Mouse (Mus musculus): ENCODE measurements at regions not wholly inside any gene's neighbourhood (a gene's known extent, or its start where the extent isn't known, plus 50 kb on each side); places are given as distances from the start of the nearest gene placed in this dataset.

DNA sequence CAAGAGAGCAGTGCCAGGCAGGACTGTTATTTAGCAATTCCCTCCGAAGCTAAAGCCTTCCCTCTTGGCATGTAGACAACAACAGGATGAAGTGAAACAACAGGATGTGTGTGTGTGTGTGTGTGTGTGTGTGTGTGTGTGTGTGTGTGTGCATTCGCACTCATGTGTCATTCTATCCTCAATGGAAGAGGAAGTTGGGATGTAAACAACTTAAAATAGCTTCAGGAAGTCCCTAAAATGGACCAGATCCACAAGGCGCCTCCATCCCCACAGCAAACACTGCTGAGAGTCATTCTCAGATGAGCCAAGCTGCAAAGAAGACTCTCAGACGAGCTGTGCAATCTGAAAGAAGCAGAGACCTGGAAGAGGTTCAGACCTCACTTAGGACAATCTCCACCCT is 114.4 kb upstream of the Dock1 start:
- no peak for TF ChIP-seq POLR2A (IDR thresholded peaks at IDR 0.05; ENCODE audit: control insufficient read depth, low read depth, low read length)
- no peak for TF ChIP-seq CTCF (IDR thresholded peaks at IDR 0.05; ENCODE audit: control insufficient read depth, insufficient read depth, insufficient replicate concordance, low read depth, low read length)
- H3K4me1 ChIP-seq (ENCODE audit: control insufficient read depth, insufficient read depth, low read length): no peaks in the 10 kb centered on the region
- H3K27ac ChIP-seq (ENCODE audit: control insufficient read depth, insufficient read depth, low read depth, low read length): no peak overlapping the region
- no peak overlapping the region for H3K4me3 ChIP-seq (ENCODE audit: control insufficient read depth, low read depth, low read length)
- no peaks in the 10 kb centered on the region for H3K27me3 ChIP-seq (ENCODE audit: control insufficient read depth, insufficient read depth, low read length)
- H3K36me3 ChIP-seq (ENCODE audit: control insufficient read depth, insufficient read depth, low read length): no peaks in the 10 kb centered on the region

DNA sequence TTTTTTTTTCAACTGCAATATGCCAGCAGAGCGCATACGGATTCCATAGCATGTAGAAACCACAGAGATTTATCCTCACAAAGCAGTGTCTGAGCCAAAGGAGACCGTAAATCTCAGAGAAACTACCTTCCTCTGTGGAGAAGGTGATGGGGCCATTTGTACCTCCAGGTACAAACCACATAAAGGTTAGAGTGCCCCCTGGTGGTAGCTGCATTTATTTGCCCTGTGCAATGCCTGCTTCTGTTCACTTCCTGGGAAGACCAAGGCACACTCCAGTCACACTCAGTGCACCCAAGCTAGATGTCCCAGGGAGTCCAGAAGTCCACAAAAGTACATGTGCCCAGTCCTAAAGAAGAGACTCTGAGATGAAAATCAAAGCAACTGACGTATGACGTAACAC is 104.1 kb upstream of the Dock1 start:
- H3K36me3 ChIP-seq (ENCODE audit: control insufficient read depth, insufficient read depth, low read length): no peaks in the 10 kb centered on the region
- TF ChIP-seq CTCF (IDR thresholded peaks at IDR 0.05; ENCODE audit: control insufficient read depth, insufficient read depth, insufficient replicate concordance, low read depth, low read length) (no peak; the same call in 1 of the 2 replicates), POLR2A (IDR thresholded peaks at IDR 0.05; ENCODE audit: control insufficient read depth, low read depth, low read length) (no peak)
- no peak overlapping the region for H3K27ac ChIP-seq (ENCODE audit: control insufficient read depth, insufficient read depth, low read depth, low read length)
- H3K27me3 ChIP-seq (ENCODE audit: control insufficient read depth, insufficient read depth, low read length): no peaks in the 10 kb centered on the region
- H3K4me3 ChIP-seq (ENCODE audit: control insufficient read depth, low read depth, low read length): no peak overlapping the region
- H3K4me1 ChIP-seq (ENCODE audit: control insufficient read depth, insufficient read depth, low read length): no peaks in the 10 kb centered on the region

GRCm38 (mm10) chr7:134569247-134569646 is 101.2 kb upstream of the Dock1 start:
- no peak overlapping the region for H3K27ac ChIP-seq (ENCODE audit: control insufficient read depth, insufficient read depth, low read depth, low read length)
- H3K4me3 ChIP-seq (ENCODE audit: control insufficient read depth, low read depth, low read length): no peak overlapping the region
- H3K27me3 ChIP-seq (ENCODE audit: control insufficient read depth, insufficient read depth, low read length): no peaks in the 10 kb centered on the region
- no peak for TF ChIP-seq CTCF (IDR thresholded peaks at IDR 0.05; ENCODE audit: control insufficient read depth, insufficient read depth, insufficient replicate concordance, low read depth, low read length)
- no peak for TF ChIP-seq POLR2A (IDR thresholded peaks at IDR 0.05; ENCODE audit: control insufficient read depth, low read depth, low read length)
- H3K4me1 ChIP-seq (ENCODE audit: control insufficient read depth, insufficient read depth, low read length): no peaks in the 10 kb centered on the region
- H3K36me3 ChIP-seq (ENCODE audit: control insufficient read depth, insufficient read depth, low read length): no peaks in the 10 kb centered on the region

DNA sequence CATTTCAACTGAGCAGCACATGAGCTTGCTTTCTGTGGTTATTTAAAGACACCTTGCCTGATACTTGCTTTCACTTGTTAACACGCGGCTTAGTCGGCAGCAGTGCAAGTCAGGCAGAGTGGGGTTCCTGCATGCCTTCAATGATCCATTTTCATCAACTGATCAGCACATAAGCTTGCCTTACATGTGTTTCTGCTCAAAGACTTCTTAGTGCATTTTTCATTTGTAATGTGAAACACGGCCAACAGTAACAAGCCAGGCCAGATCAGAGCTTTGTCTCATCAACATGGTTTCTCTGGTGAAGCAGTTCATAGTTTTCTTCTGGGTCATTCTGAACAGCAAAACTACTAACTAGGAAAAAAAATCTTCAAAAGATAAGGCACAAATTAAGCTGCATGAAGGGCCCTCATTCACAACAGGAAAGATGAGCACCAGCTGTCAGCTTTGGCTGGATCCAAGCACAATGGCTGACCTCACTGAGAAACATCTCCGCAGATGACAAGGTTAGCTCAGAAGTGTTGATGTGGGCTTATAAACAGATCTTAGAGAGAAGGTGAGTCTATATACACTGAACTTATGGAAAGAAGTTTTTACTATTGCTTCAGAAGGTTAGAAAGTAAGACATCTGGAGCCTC is 100.2 kb upstream of the Dock1 start:
- H3K27me3 ChIP-seq (ENCODE audit: control insufficient read depth, insufficient read depth, low read length): no peaks in the 10 kb centered on the region
- H3K36me3 ChIP-seq (ENCODE audit: control insufficient read depth, insufficient read depth, low read length): no peaks in the 10 kb centered on the region
- no peak overlapping the region for H3K27ac ChIP-seq (ENCODE audit: control insufficient read depth, insufficient read depth, low read depth, low read length)
- H3K4me1 ChIP-seq (ENCODE audit: control insufficient read depth, insufficient read depth, low read length): no peaks in the 10 kb centered on the region
- H3K4me3 ChIP-seq (ENCODE audit: control insufficient read depth, low read depth, low read length): no peak overlapping the region
- TF ChIP-seq POLR2A (IDR thresholded peaks at IDR 0.05; ENCODE audit: control insufficient read depth, low read depth, low read length) (no peak), CTCF (IDR thresholded peaks at IDR 0.05; ENCODE audit: control insufficient read depth, insufficient read depth, insufficient replicate concordance, low read depth, low read length) (no peak)

DNA sequence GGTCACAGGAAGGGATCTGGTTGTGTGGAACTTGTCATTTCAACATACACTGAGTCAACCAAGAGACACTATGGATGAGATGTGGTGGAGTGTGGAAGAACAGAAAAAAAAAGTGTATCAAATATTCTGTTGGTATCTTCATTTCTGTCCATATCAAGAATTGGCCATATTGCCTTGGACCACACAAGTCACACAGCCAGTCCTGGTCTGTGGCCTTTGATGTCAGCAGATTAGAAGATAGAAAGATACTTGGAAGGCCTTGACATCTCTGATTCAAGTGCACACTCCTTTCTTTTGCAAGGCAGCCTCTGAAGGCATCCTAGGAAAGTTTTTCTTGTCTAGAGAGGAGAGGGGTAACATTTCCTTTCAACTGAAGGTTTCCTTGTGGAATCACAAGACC is 88.7 kb upstream of the Dock1 start:
- Histone ChIP-seq H3K27ac (ENCODE audit: control insufficient read depth, insufficient read depth, low read depth, low read length) (no peak overlapping the region), H3K4me3 (ENCODE audit: control insufficient read depth, low read depth, low read length) (no peak overlapping the region), H3K4me1 (ENCODE audit: control insufficient read depth, insufficient read depth, low read length) (no peaks in the 10 kb centered on the region), H3K27me3 (ENCODE audit: control insufficient read depth, insufficient read depth, low read length) (no peaks in the 10 kb centered on the region), H3K36me3 (ENCODE audit: control insufficient read depth, insufficient read depth, low read length) (no peaks in the 10 kb centered on the region)
- no peak for TF ChIP-seq CTCF (IDR thresholded peaks at IDR 0.05; ENCODE audit: control insufficient read depth, insufficient read depth, insufficient replicate concordance, low read depth, low read length)
- TF ChIP-seq POLR2A (IDR thresholded peaks at IDR 0.05; ENCODE audit: control insufficient read depth, low read depth, low read length): no peak

DNA sequence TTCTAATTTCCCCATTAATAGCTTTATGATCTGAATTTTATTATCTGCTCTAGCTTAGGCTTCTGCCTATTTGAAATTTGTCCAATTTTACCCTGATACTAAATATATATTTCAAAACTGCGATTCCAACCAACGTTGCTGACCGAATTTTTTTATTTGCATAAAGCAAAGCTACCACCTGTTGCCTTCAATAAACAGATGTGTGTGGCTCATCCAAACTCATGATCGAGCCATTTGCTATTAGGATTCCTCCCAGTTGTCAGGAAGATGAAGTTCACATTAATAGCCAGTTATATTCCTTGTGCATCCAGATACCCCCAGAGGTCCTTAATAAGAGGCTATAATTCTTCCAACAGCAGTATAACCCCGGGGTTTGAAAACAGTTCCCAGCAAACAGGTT is 85.0 kb upstream of the Dock1 start:
- no peaks in the 10 kb centered on the region for H3K27me3 ChIP-seq (ENCODE audit: control insufficient read depth, insufficient read depth, low read length)
- H3K4me1 ChIP-seq (ENCODE audit: control insufficient read depth, insufficient read depth, low read length): no peaks in the 10 kb centered on the region

DNA sequence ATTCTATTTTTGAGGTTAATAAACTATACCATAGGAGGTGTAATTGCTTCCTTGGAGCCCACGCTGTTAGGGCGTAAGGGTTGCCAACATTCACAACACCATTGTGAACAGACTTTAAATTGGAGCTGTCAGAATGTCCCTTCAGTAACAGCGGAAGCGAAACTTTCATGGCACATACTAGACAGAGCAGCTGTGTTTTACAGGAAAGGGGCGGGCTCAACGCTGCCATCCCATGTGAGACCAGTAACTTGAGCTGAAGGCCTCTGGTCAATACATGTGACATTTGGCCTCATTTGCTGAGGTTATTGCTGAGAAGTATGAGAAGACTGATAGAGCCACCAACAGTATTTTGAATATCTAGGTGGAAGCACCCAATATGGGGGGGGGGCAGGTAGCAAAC is 83.5 kb upstream of the Dock1 start:
- H3K4me3 ChIP-seq (ENCODE audit: control insufficient read depth, low read depth, low read length): no peak overlapping the region
- H3K27me3 ChIP-seq (ENCODE audit: control insufficient read depth, insufficient read depth, low read length): no peaks in the 10 kb centered on the region
- no peak for TF ChIP-seq POLR2A (IDR thresholded peaks at IDR 0.05; ENCODE audit: control insufficient read depth, low read depth, low read length)
- no peak for TF ChIP-seq CTCF (IDR thresholded peaks at IDR 0.05; ENCODE audit: control insufficient read depth, insufficient read depth, insufficient replicate concordance, low read depth, low read length)
- H3K4me1 ChIP-seq (ENCODE audit: control insufficient read depth, insufficient read depth, low read length): no peaks in the 10 kb centered on the region
- no peak overlapping the region for H3K27ac ChIP-seq (ENCODE audit: control insufficient read depth, insufficient read depth, low read depth, low read length)
- H3K36me3 ChIP-seq (ENCODE audit: control insufficient read depth, insufficient read depth, low read length): no peaks in the 10 kb centered on the region

More for the DNA sequence above, 85.0 kb upstream of the Dock1 start:
- Histone ChIP-seq H3K4me3 (ENCODE audit: control insufficient read depth, low read depth, low read length) (no peak overlapping the region), H3K36me3 (ENCODE audit: control insufficient read depth, insufficient read depth, low read length) (no peaks in the 10 kb centered on the region), H3K27ac (ENCODE audit: control insufficient read depth, insufficient read depth, low read depth, low read length) (no peak overlapping the region)
- TF ChIP-seq CTCF (IDR thresholded peaks at IDR 0.05; ENCODE audit: control insufficient read depth, insufficient read depth, insufficient replicate concordance, low read depth, low read length): no peak
- TF ChIP-seq POLR2A (IDR thresholded peaks at IDR 0.05; ENCODE audit: control insufficient read depth, low read depth, low read length): no peak

Measured in testis, adult 2 months (tissue).